In genomic region chr14:47354111-47354577, GRCm38 (mm10) we compare ENCODE assay signal across 7 mouse cellular contexts. TPM values are rescaled to one million over a fixed set of nuclear protein-coding genes. Genes with fewer than 3 reads are reported as not detected.
A peak's percentile ranks its signal among the peaks of the same experiment; 100 is the strongest.
DNase-seq lines count a peak whose midpoint lies in the region; ATAC-seq and TF ChIP-seq lines count a peak whose summit lies in the region.

No protein-coding gene starts in this region.

- no peaks in the 10 kb centered on the region for H3K27me3 ChIP-seq in liver, embryonic 13.5 days
- H3K27me3 ChIP-seq in heart, embryonic 11.5 days (ENCODE audit: control insufficient read depth, insufficient read depth, low read length), result no peaks in the 10 kb centered on the region

- no peak overlapping the region for H3K4me3 ChIP-seq in bone marrow macrophage, adult 2 months (ENCODE audit: insufficient read depth, low read length)
- no peak overlapping the region for H3K4me3 ChIP-seq in liver, embryonic 13.5 days (replicated peaks)
- no peak overlapping the region for H3K4me3 ChIP-seq in heart, embryonic 11.5 days (ENCODE audit: low read depth, low read length)

- TF ChIP-seq POLR2A in bone marrow macrophage, adult 2 months (IDR thresholded peaks at IDR 0.05; ENCODE audit: borderline replicate concordance, low read depth, low read length), result no peak

- peaks cover 74% of the 10 kb centered on the region for H3K4me1 ChIP-seq in bone marrow macrophage, adult 2 months (ENCODE audit: control insufficient read depth, insufficient read depth, low read length)
- H3K4me1 ChIP-seq in liver, embryonic 13.5 days (replicated peaks), result peaks cover 16% of the 10 kb centered on the region
- no peaks in the 10 kb centered on the region for H3K4me1 ChIP-seq in heart, embryonic 11.5 days (ENCODE audit: control insufficient read depth, insufficient read depth, low read length)

- no peaks in the 10 kb centered on the region for H3K9me3 ChIP-seq in liver, embryonic 13.5 days (replicated peaks)
- H3K9me3 ChIP-seq in heart, embryonic 11.5 days (replicated peaks; ENCODE audit: control insufficient read depth, low read length), result no peaks in the 10 kb centered on the region

- peak overlapping the region; percentile 39; the same call in 1 of the 2 replicates for H3K9ac ChIP-seq in liver, embryonic 13.5 days
- no peak overlapping the region for H3K9ac ChIP-seq in heart, embryonic 11.5 days (ENCODE audit: low read depth, low read length)

- peak; percentile 68 for ATAC-seq in liver, embryonic 13.5 days (ENCODE audit: low read depth)
- no peak for ATAC-seq in heart, embryonic 11.5 days (replicated peaks; ENCODE audit: insufficient number of reproducible peaks, low FRiP score, low TSS enrichment)

- 45% methylated on average over 8 of the region's 8 CpGs for WGBS in liver, embryonic 13.5 days (ENCODE audit: insufficient replicate concordance)
- WGBS in heart, embryonic 11.5 days (ENCODE audit: insufficient replicate concordance), result 63% methylated on average over 8 of the region's 8 CpGs

- H3K36me3 ChIP-seq in liver, embryonic 13.5 days, result no peaks in the 10 kb centered on the region
- H3K36me3 ChIP-seq in heart, embryonic 11.5 days (ENCODE audit: control insufficient read depth, insufficient read depth, low read length), result no peaks in the 10 kb centered on the region

- H3K4me2 ChIP-seq in liver, embryonic 13.5 days, result 0 out of 2 replicates have a peak overlapping the region, but pooled peaks have one; percentile 19
- H3K4me2 ChIP-seq in heart, embryonic 11.5 days, result no peak overlapping the region

- peak; percentile 81 for TF ChIP-seq CTCF in bone marrow macrophage, adult 2 months (IDR thresholded peaks at IDR 0.05; ENCODE audit: low read depth, low read length)

- peak; percentile 49 for DNase-seq in urinary bladder, postnatal 25 days (ENCODE audit: low spot score)
- DNase-seq in urinary bladder, postnatal 10 days (ENCODE audit: low spot score), result no peak
- peak; percentile 59 for DNase-seq in liver, embryonic 13.5 days
- peak; percentile 60 for DNase-seq in testis, postnatal 10 days (ENCODE audit: low spot score)
- no peak for DNase-seq in frontal cortex, postnatal 10 days (ENCODE audit: low spot score in 2 of 2)

- H3K27ac ChIP-seq in bone marrow macrophage, adult 2 months (ENCODE audit: insufficient read depth, low read depth, low read length), result peak overlapping the region; percentile 80
- H3K27ac ChIP-seq in liver, embryonic 13.5 days, result peak overlapping the region; percentile 66
- H3K27ac ChIP-seq in heart, embryonic 11.5 days (ENCODE audit: low read depth, low read length), result no peak overlapping the region

RNA-seq across cellular contexts. Expression of gene Lgals3, which starts 13.4 kb away (rescaled TPM):
- polyA plus RNA-seq in bone marrow macrophage, adult 2 months (2012; ENCODE audit: insufficient read depth, insufficient read length, missing spikeins), result 4,409 and 4,976 TPM in 2 replicates
- 17.6 and 20.3 TPM in 2 replicates for polyA plus RNA-seq in liver, embryonic 13.5 days (2015; fragmentation: Nextera tagmentation; extraction: Ambion mirVana)
- 1.9 and 2.7 TPM in 2 replicates for polyA plus RNA-seq in heart, embryonic 11.5 days (2014; fragmentation: Nextera tagmentation; extraction: Ambion mirVana)

RNA-seq across cellular contexts. Expression of gene Mapk1ip1l, which starts 56.1 kb away (rescaled TPM):
- 58.0 and 60.7 TPM in 2 replicates for polyA plus RNA-seq in bone marrow macrophage, adult 2 months (2012; ENCODE audit: insufficient read depth, insufficient read length, missing spikeins)
- polyA plus RNA-seq in liver, embryonic 13.5 days (2015; fragmentation: Nextera tagmentation; extraction: Ambion mirVana), result 28.7 and 36.8 TPM in 2 replicates
- 65.1 and 70.4 TPM in 2 replicates for polyA plus RNA-seq in heart, embryonic 11.5 days (2014; fragmentation: Nextera tagmentation; extraction: Ambion mirVana)

Comparison
In these comparisons a context has a peak if more than half of its experiments do, and no peak if none do; other contexts are left out.
1. DNase-seq: peak in urinary bladder, postnatal 25 days (single experiment), liver, embryonic 13.5 days (single experiment) and testis, postnatal 10 days (single experiment); none in urinary bladder, postnatal 10 days (single experiment) and frontal cortex, postnatal 10 days (0 of 2).
2. RNA of gene Lgals3, which starts 13.4 kb away (polyA plus RNA-seq): 4,409 to 4,976 TPM in bone marrow macrophage, adult 2 months; 17.6 to 20.3 TPM in liver, embryonic 13.5 days and 1.9 to 2.7 TPM in heart, embryonic 11.5 days; every median in the first group is over 100 times any median in the second.